In the genomic region with DNA sequence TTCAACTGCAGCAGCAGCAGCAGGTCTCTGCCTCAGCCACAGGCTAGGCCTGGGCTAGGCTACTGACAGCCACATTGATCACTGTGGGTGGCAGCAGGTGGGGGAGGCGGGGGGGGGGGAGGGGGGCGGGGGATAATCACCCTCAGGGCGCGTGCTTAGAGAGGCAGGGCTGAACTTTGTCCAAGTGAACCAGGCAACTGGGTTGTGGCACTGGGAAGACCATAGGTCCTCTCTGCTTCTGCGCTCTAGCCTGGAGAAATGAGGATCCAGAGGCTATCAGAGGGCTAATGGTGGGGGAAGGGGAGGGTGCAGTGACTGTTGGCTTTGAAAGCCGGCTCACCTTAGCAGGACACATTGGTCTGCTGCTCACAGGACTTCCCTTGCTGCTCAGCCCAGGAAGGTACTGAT, we compare ENCODE assay signal across 11 mouse cellular contexts. TPM values are rescaled to one million over a fixed set of nuclear protein-coding genes. Genes with fewer than 3 reads are reported as not detected.
A peak's percentile ranks its signal among the peaks of the same experiment; 100 is the strongest.
DNase-seq lines count a peak whose midpoint lies in the region; ATAC-seq lines count a peak whose summit lies in the region.
"Had no signal": no experiment of that assay in that cellular context is flagged by ENCODE, and none has a peak within 500 bp of the region (broad histone marks: within the 10 kb centered on the region; RNA-seq: fewer than 3 reads in every experiment).

No protein-coding gene starts in this region.

- H3K9ac ChIP-seq in embryonic facial prominence, embryonic 15.5 days = no peak overlapping the region
- no peak overlapping the region for H3K9ac ChIP-seq in kidney, embryonic 14.5 days (ENCODE audit: low read depth, low read length)
- H3K9ac ChIP-seq in midbrain, embryonic 13.5 days (replicated peaks) = no peak overlapping the region

- H3K4me1 ChIP-seq in embryonic facial prominence, embryonic 15.5 days = peaks cover 44% of the 10 kb centered on the region
- peaks cover 21% of the 10 kb centered on the region; the same call in 1 of the 2 replicates for H3K4me1 ChIP-seq in kidney, embryonic 14.5 days (ENCODE audit: control insufficient read depth, insufficient read depth, low read length)
- H3K4me1 ChIP-seq in midbrain, embryonic 13.5 days (replicated peaks) = peaks cover 31% of the 10 kb centered on the region

- no peak overlapping the region for H3K4me2 ChIP-seq in embryonic facial prominence, embryonic 15.5 days (replicated peaks)
- no peak overlapping the region for H3K4me2 ChIP-seq in kidney, embryonic 14.5 days (replicated peaks; ENCODE audit: low read depth, low read length)
- no peak overlapping the region for H3K4me2 ChIP-seq in midbrain, embryonic 13.5 days (replicated peaks)

- no peak for ATAC-seq in embryonic facial prominence, embryonic 15.5 days (ENCODE audit: insufficient number of reproducible peaks, low FRiP score, low TSS enrichment, low read depth)
- ATAC-seq in kidney, embryonic 14.5 days (ENCODE audit: low FRiP score, low TSS enrichment) = 0 out of 2 replicates have a peak, but pooled peaks have one; percentile 6
- peak; percentile 53 for ATAC-seq in midbrain, embryonic 13.5 days

- peaks cover 21% of the 10 kb centered on the region for H3K27me3 ChIP-seq in embryonic facial prominence, embryonic 15.5 days
- peaks cover 18% of the 10 kb centered on the region for H3K27me3 ChIP-seq in kidney, embryonic 14.5 days (ENCODE audit: control insufficient read depth, insufficient read depth, low read length)
- H3K27me3 ChIP-seq in midbrain, embryonic 13.5 days = peaks cover 46% of the 10 kb centered on the region

- H3K27ac ChIP-seq in embryonic facial prominence, embryonic 15.5 days (replicated peaks) = 0 out of 2 replicates have a peak overlapping the region, but pooled peaks have one; percentile 17
- no peak overlapping the region for H3K27ac ChIP-seq in kidney, embryonic 14.5 days (ENCODE audit: low read depth, low read length)
- 0 out of 2 replicates have a peak overlapping the region, but pooled peaks have one; percentile 62 for H3K27ac ChIP-seq in midbrain, embryonic 13.5 days

- no peak overlapping the region for H3K4me3 ChIP-seq in embryonic facial prominence, embryonic 15.5 days (replicated peaks)
- H3K4me3 ChIP-seq in kidney, embryonic 14.5 days (ENCODE audit: low read length) = no peak overlapping the region
- no peak overlapping the region for H3K4me3 ChIP-seq in midbrain, embryonic 13.5 days (replicated peaks)

- H3K36me3 ChIP-seq in embryonic facial prominence, embryonic 15.5 days = no peaks in the 10 kb centered on the region
- H3K36me3 ChIP-seq in kidney, embryonic 14.5 days (ENCODE audit: control insufficient read depth, insufficient read depth, low read length) = no peaks in the 10 kb centered on the region
- no peaks in the 10 kb centered on the region for H3K36me3 ChIP-seq in midbrain, embryonic 13.5 days

- no peaks in the 10 kb centered on the region for H3K9me3 ChIP-seq in embryonic facial prominence, embryonic 15.5 days (replicated peaks)
- H3K9me3 ChIP-seq in kidney, embryonic 14.5 days (ENCODE audit: control insufficient read depth, low read length) = no peaks in the 10 kb centered on the region
- no peaks in the 10 kb centered on the region for H3K9me3 ChIP-seq in midbrain, embryonic 13.5 days

- 29% methylated on average over 4 of the region's 6 CpGs for WGBS in embryonic facial prominence, embryonic 15.5 days
- 34% methylated on average over 4 of the region's 6 CpGs for WGBS in kidney, embryonic 14.5 days
- 42% methylated on average over 2 of the region's 6 CpGs for WGBS in midbrain, embryonic 13.5 days

- peak; percentile 39 for DNase-seq in embryo, embryonic 10 days (ENCODE audit: low spot score)
- DNase-seq in ovary, postnatal 14 days (ENCODE audit: low spot score) = no peak
- DNase-seq in adrenal gland, adult 2 months = no peak
- DNase-seq in lung, postnatal 25 days (ENCODE audit: low spot score) = no peak
- DNase-seq: adrenal gland, postnatal 10 days; cerebellum, adult 9-10 months had no signal

RNA-seq across cellular contexts. Expression of a gene that starts 4.4 kb away (rescaled TPM):
- polyA plus RNA-seq in embryonic facial prominence, embryonic 15.5 days (2015; fragmentation: Nextera tagmentation; extraction: Ambion mirVana) = 7.0 and 7.9 TPM in 2 replicates
- 2.4 and 4.1 TPM in 2 replicates for polyA plus RNA-seq in kidney, embryonic 14.5 days (2014; fragmentation: Nextera tagmentation; extraction: Ambion mirVana)
- polyA plus RNA-seq in midbrain, embryonic 13.5 days (2015; fragmentation: Nextera tagmentation; extraction: Ambion mirVana) = 0.98 and 1.2 TPM in 2 replicates
- total RNA-seq in adrenal gland, adult 2 months (2021) = 10 to 100 TPM; 13.3 to 20.2 TPM
- 43.0 and 52.5 TPM in 2 replicates for polyA plus RNA-seq in adrenal gland, adult 2 months (2012; rRNA removed)

RNA-seq across cellular contexts. Expression of a gene that starts 4.6 kb away (rescaled TPM):
- polyA plus RNA-seq in embryonic facial prominence, embryonic 15.5 days (2015; fragmentation: Nextera tagmentation; extraction: Ambion mirVana) = 5.7 and 9.1 TPM in 2 replicates
- 0.38 and 0.49 TPM in 2 replicates for polyA plus RNA-seq in kidney, embryonic 14.5 days (2014; fragmentation: Nextera tagmentation; extraction: Ambion mirVana)
- 0.49 and 0.74 TPM in 2 replicates for polyA plus RNA-seq in midbrain, embryonic 13.5 days (2015; fragmentation: Nextera tagmentation; extraction: Ambion mirVana)
- 1 to 10 TPM; 2.0 to 3.9 TPM for total RNA-seq in adrenal gland, adult 2 months (2021)
- 2.2 and 4.6 TPM in 2 replicates for polyA plus RNA-seq in adrenal gland, adult 2 months (2012; rRNA removed)

RNA-seq across cellular contexts. Expression of a gene that starts 17.5 kb away (rescaled TPM):
- 0.81 and 0.93 TPM in 2 replicates for polyA plus RNA-seq in embryonic facial prominence, embryonic 15.5 days (2015; fragmentation: Nextera tagmentation; extraction: Ambion mirVana)
- polyA plus RNA-seq in kidney, embryonic 14.5 days (2014; fragmentation: Nextera tagmentation; extraction: Ambion mirVana) = 0.24 and 1.1 TPM in 2 replicates
- 0.24 TPM in 1 of 2 replicates, not detected in the other for polyA plus RNA-seq in midbrain, embryonic 13.5 days (2015; fragmentation: Nextera tagmentation; extraction: Ambion mirVana)
- not detected for total RNA-seq in adrenal gland, adult 2 months (2021)
- not detected in 2 replicates for polyA plus RNA-seq in adrenal gland, adult 2 months (2012; rRNA removed)
- polyA plus RNA-seq: heart, embryonic 16.5 days had no signal

RNA-seq across cellular contexts. Expression of a gene that starts 31.0 kb away (rescaled TPM):
- polyA plus RNA-seq in embryonic facial prominence, embryonic 15.5 days (2015; fragmentation: Nextera tagmentation; extraction: Ambion mirVana) = 0.22 TPM in 1 of 2 replicates, not detected in the other
- not detected in 2 replicates for polyA plus RNA-seq in kidney, embryonic 14.5 days (2014; fragmentation: Nextera tagmentation; extraction: Ambion mirVana)
- not detected in 2 replicates for polyA plus RNA-seq in midbrain, embryonic 13.5 days (2015; fragmentation: Nextera tagmentation; extraction: Ambion mirVana)
- total RNA-seq in adrenal gland, adult 2 months (2021) = not detected
- not detected in 2 replicates for polyA plus RNA-seq in adrenal gland, adult 2 months (2012; rRNA removed)
- total RNA-seq: adrenal gland, postnatal 10 days had no signal
- polyA plus RNA-seq: heart, embryonic 16.5 days; lung, postnatal 0 days had no signal

RNA-seq across cellular contexts. Expression of a gene that starts 40.9 kb away (rescaled TPM):
- polyA plus RNA-seq in embryonic facial prominence, embryonic 15.5 days (2015; fragmentation: Nextera tagmentation; extraction: Ambion mirVana) = not detected in 2 replicates
- not detected in 2 replicates for polyA plus RNA-seq in kidney, embryonic 14.5 days (2014; fragmentation: Nextera tagmentation; extraction: Ambion mirVana)
- not detected in 2 replicates for polyA plus RNA-seq in midbrain, embryonic 13.5 days (2015; fragmentation: Nextera tagmentation; extraction: Ambion mirVana)
- not detected for total RNA-seq in adrenal gland, adult 2 months (2021)
- not detected in 2 replicates for polyA plus RNA-seq in adrenal gland, adult 2 months (2012; rRNA removed)
- total RNA-seq: adrenal gland, postnatal 10 days had no signal
- polyA plus RNA-seq: lung, postnatal 0 days had no signal
